Mouse (Mus musculus): Measurements from ENCODE around the gene Mrc1. TPM values are rescaled to one million over a fixed set of nuclear protein-coding genes. Genes with fewer than 3 reads are reported as not detected.

The Mrc1 gene
- polyA plus RNA-seq, 1 experiment from 2014 or later: 1.2 TPM

GRCm38 (mm10) chr2:14232897-14233296, 3.7 kb downstream of the Mrc1 start:
- Histone ChIP-seq H3K9ac (ENCODE audit: low read depth, low read length) (no peak overlapping the region), H3K4me1 (ENCODE audit: control insufficient read depth, insufficient read depth, low read length) (no peaks in the 10 kb centered on the region), H3K27me3 (ENCODE audit: control insufficient read depth, insufficient read depth, low read length) (no peaks in the 10 kb centered on the region), H3K4me3 (ENCODE audit: low read depth, low read length) (no peak overlapping the region), H3K4me2 (no peak overlapping the region), H3K36me3 (ENCODE audit: control insufficient read depth, insufficient read depth, low read length) (no peaks in the 10 kb centered on the region), H3K9me3 (replicated peaks; ENCODE audit: control insufficient read depth, low read length) (no peaks in the 10 kb centered on the region), H3K27ac (ENCODE audit: low read depth, low read length) (no peak overlapping the region)
- ATAC-seq (replicated peaks; ENCODE audit: insufficient number of reproducible peaks, low FRiP score, low TSS enrichment): no peak
- WGBS (ENCODE audit: insufficient replicate concordance): 62% methylated on average over 1 of the region's 1 CpGs

GRCm38 (mm10) chr2:14233983-14234382, 4.8 kb downstream of the Mrc1 start:
- Histone ChIP-seq H3K4me1 (ENCODE audit: control insufficient read depth, insufficient read depth, low read length) (no peaks in the 10 kb centered on the region), H3K27me3 (ENCODE audit: control insufficient read depth, insufficient read depth, low read length) (no peaks in the 10 kb centered on the region), H3K4me3 (ENCODE audit: low read depth, low read length) (no peak overlapping the region), H3K27ac (ENCODE audit: low read depth, low read length) (no peak overlapping the region), H3K9me3 (replicated peaks; ENCODE audit: control insufficient read depth, low read length) (no peaks in the 10 kb centered on the region), H3K4me2 (no peak overlapping the region), H3K9ac (ENCODE audit: low read depth, low read length) (no peak overlapping the region), H3K36me3 (ENCODE audit: control insufficient read depth, insufficient read depth, low read length) (no peaks in the 10 kb centered on the region)
- no peak for ATAC-seq (replicated peaks; ENCODE audit: insufficient number of reproducible peaks, low FRiP score, low TSS enrichment)
- 65% methylated on average over 2 of the region's 2 CpGs for WGBS (ENCODE audit: insufficient replicate concordance)

- Histone ChIP-seq H3K27me3 (ENCODE audit: control insufficient read depth, insufficient read depth, low read length) (no peaks in the 10 kb centered on the region), H3K36me3 (ENCODE audit: control insufficient read depth, insufficient read depth, low read length) (no peaks in the 10 kb centered on the region), H3K4me2 (no peak overlapping the region), H3K9ac (ENCODE audit: low read depth, low read length) (no peak overlapping the region), H3K4me3 (ENCODE audit: low read depth, low read length) (no peak overlapping the region), H3K9me3 (replicated peaks; ENCODE audit: control insufficient read depth, low read length) (no peaks in the 10 kb centered on the region), H3K4me1 (ENCODE audit: control insufficient read depth, insufficient read depth, low read length) (no peaks in the 10 kb centered on the region), H3K27ac (ENCODE audit: low read depth, low read length) (no peak overlapping the region)
- 42% methylated on average over 5 of the region's 5 CpGs for WGBS (ENCODE audit: insufficient replicate concordance)
- ATAC-seq (replicated peaks; ENCODE audit: insufficient number of reproducible peaks, low FRiP score, low TSS enrichment): no peak
These were observed 6.1 kb downstream of the Mrc1 start for GRCm38 (mm10) chr2:14235319-14235718.

GRCm38 (mm10) chr2:14236920-14237319, 7.7 kb downstream of the Mrc1 start:
- Histone ChIP-seq H3K4me3 (ENCODE audit: low read depth, low read length) (no peak overlapping the region), H3K36me3 (ENCODE audit: control insufficient read depth, insufficient read depth, low read length) (no peaks in the 10 kb centered on the region), H3K27me3 (ENCODE audit: control insufficient read depth, insufficient read depth, low read length) (no peaks in the 10 kb centered on the region), H3K27ac (ENCODE audit: low read depth, low read length) (no peak overlapping the region), H3K9ac (ENCODE audit: low read depth, low read length) (no peak overlapping the region), H3K4me1 (ENCODE audit: control insufficient read depth, insufficient read depth, low read length) (no peaks in the 10 kb centered on the region), H3K4me2 (no peak overlapping the region), H3K9me3 (replicated peaks; ENCODE audit: control insufficient read depth, low read length) (no peaks in the 10 kb centered on the region)
- no peak for ATAC-seq (replicated peaks; ENCODE audit: insufficient number of reproducible peaks, low FRiP score, low TSS enrichment)
- 88% methylated on average over 4 of the region's 4 CpGs for WGBS (ENCODE audit: insufficient replicate concordance)

GRCm38 (mm10) chr2:14237723-14238122, 8.5 kb downstream of the Mrc1 start:
- H3K9me3 ChIP-seq (replicated peaks; ENCODE audit: control insufficient read depth, low read length): no peaks in the 10 kb centered on the region
- no peak for ATAC-seq (replicated peaks; ENCODE audit: insufficient number of reproducible peaks, low FRiP score, low TSS enrichment)
- H3K27ac ChIP-seq (ENCODE audit: low read depth, low read length): no peak overlapping the region
- H3K4me1 ChIP-seq (ENCODE audit: control insufficient read depth, insufficient read depth, low read length): no peaks in the 10 kb centered on the region
- no peaks in the 10 kb centered on the region for H3K36me3 ChIP-seq (ENCODE audit: control insufficient read depth, insufficient read depth, low read length)
- no peak overlapping the region for H3K4me3 ChIP-seq (ENCODE audit: low read depth, low read length)
- 78% methylated on average over 4 of the region's 4 CpGs for WGBS (ENCODE audit: insufficient replicate concordance)
- no peak overlapping the region for H3K9ac ChIP-seq (ENCODE audit: low read depth, low read length)
- H3K27me3 ChIP-seq (ENCODE audit: control insufficient read depth, insufficient read depth, low read length): no peaks in the 10 kb centered on the region
- no peak overlapping the region for H3K4me2 ChIP-seq

GRCm38 (mm10) chr2:14239151-14239550, 10.0 kb downstream of the Mrc1 start:
- Histone ChIP-seq H3K9me3 (replicated peaks; ENCODE audit: control insufficient read depth, low read length) (no peaks in the 10 kb centered on the region), H3K4me2 (no peak overlapping the region), H3K36me3 (ENCODE audit: control insufficient read depth, insufficient read depth, low read length) (no peaks in the 10 kb centered on the region), H3K4me1 (ENCODE audit: control insufficient read depth, insufficient read depth, low read length) (no peaks in the 10 kb centered on the region), H3K4me3 (ENCODE audit: low read depth, low read length) (no peak overlapping the region), H3K9ac (ENCODE audit: low read depth, low read length) (no peak overlapping the region), H3K27me3 (ENCODE audit: control insufficient read depth, insufficient read depth, low read length) (no peaks in the 10 kb centered on the region), H3K27ac (ENCODE audit: low read depth, low read length) (no peak overlapping the region)
- no peak for ATAC-seq (replicated peaks; ENCODE audit: insufficient number of reproducible peaks, low FRiP score, low TSS enrichment)
- 37% methylated on average over 5 of the region's 5 CpGs for WGBS (ENCODE audit: insufficient replicate concordance)

GRCm38 (mm10) chr2:14244157-14244556, 15.0 kb downstream of the Mrc1 start:
- no peaks in the 10 kb centered on the region for H3K9me3 ChIP-seq (replicated peaks; ENCODE audit: control insufficient read depth, low read length)
- H3K27ac ChIP-seq (ENCODE audit: low read depth, low read length): no peak overlapping the region
- no peak overlapping the region for H3K4me2 ChIP-seq
- WGBS (ENCODE audit: insufficient replicate concordance): 92% methylated on average over 5 of the region's 5 CpGs
- H3K36me3 ChIP-seq (ENCODE audit: control insufficient read depth, insufficient read depth, low read length): no peaks in the 10 kb centered on the region
- H3K4me3 ChIP-seq (ENCODE audit: low read depth, low read length): no peak overlapping the region
- no peaks in the 10 kb centered on the region for H3K27me3 ChIP-seq (ENCODE audit: control insufficient read depth, insufficient read depth, low read length)
- no peak overlapping the region for H3K9ac ChIP-seq (ENCODE audit: low read depth, low read length)
- H3K4me1 ChIP-seq (ENCODE audit: control insufficient read depth, insufficient read depth, low read length): no peaks in the 10 kb centered on the region
- ATAC-seq (replicated peaks; ENCODE audit: insufficient number of reproducible peaks, low FRiP score, low TSS enrichment): no peak

GRCm38 (mm10) chr2:14244668-14245067, 15.5 kb downstream of the Mrc1 start:
- Histone ChIP-seq H3K9ac (ENCODE audit: low read depth, low read length) (no peak overlapping the region), H3K4me3 (ENCODE audit: low read depth, low read length) (no peak overlapping the region), H3K4me1 (ENCODE audit: control insufficient read depth, insufficient read depth, low read length) (no peaks in the 10 kb centered on the region), H3K27ac (ENCODE audit: low read depth, low read length) (no peak overlapping the region), H3K27me3 (ENCODE audit: control insufficient read depth, insufficient read depth, low read length) (no peaks in the 10 kb centered on the region), H3K4me2 (no peak overlapping the region), H3K36me3 (ENCODE audit: control insufficient read depth, insufficient read depth, low read length) (no peaks in the 10 kb centered on the region), H3K9me3 (replicated peaks; ENCODE audit: control insufficient read depth, low read length) (no peaks in the 10 kb centered on the region)
- 83% methylated on average over 2 of the region's 2 CpGs for WGBS (ENCODE audit: insufficient replicate concordance)
- ATAC-seq (replicated peaks; ENCODE audit: insufficient number of reproducible peaks, low FRiP score, low TSS enrichment): no peak

GRCm38 (mm10) chr2:14249839-14250564, 20.8 kb downstream of the Mrc1 start:
- Histone ChIP-seq H3K36me3 (ENCODE audit: control insufficient read depth, insufficient read depth, low read length) (no peaks in the 10 kb centered on the region), H3K4me2 (no peak overlapping the region), H3K4me1 (ENCODE audit: control insufficient read depth, insufficient read depth, low read length) (no peaks in the 10 kb centered on the region), H3K4me3 (ENCODE audit: low read depth, low read length) (no peak overlapping the region), H3K27ac (ENCODE audit: low read depth, low read length) (no peak overlapping the region), H3K9me3 (replicated peaks; ENCODE audit: control insufficient read depth, low read length) (no peaks in the 10 kb centered on the region), H3K9ac (ENCODE audit: low read depth, low read length) (no peak overlapping the region), H3K27me3 (ENCODE audit: control insufficient read depth, insufficient read depth, low read length) (no peaks in the 10 kb centered on the region)
- WGBS (ENCODE audit: insufficient replicate concordance): 72% methylated on average over 3 of the region's 3 CpGs
- ATAC-seq (replicated peaks; ENCODE audit: insufficient number of reproducible peaks, low FRiP score, low TSS enrichment): no peak

Measured in heart, embryonic 11.5 days (tissue).